Comparison of ENCODE assay signal across 23 mouse cellular contexts in the genomic region with DNA sequence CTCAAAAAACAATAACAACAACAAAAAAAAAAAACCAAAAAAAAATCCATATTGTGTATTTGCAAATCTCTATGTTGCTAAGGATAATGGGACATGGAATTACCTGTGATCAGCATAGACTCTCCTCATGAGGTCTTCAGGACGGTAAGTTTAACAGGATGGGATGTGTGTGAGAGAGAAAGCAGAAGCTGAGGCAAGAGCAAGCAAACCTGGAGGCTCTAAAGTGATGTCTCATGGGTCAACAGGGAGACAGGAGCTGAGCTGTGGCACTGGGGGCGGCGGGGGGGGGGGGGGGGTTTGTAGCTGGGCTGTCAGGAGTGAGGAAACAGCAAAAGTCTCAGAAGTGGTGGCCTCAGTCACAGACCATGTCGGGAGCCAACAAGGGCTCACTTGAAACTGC. TPM values are rescaled to one million over a fixed set of nuclear protein-coding genes. Genes with fewer than 3 reads are reported as not detected.
DNase-seq lines count a peak whose midpoint lies in the region; ATAC-seq lines count a peak whose summit lies in the region.
"Had no signal": no experiment of that assay in that cellular context is flagged by ENCODE, and none has a peak within 500 bp of the region (broad histone marks: within the 10 kb centered on the region; RNA-seq: fewer than 3 reads in every experiment).

No protein-coding gene starts in this region.

- no peak for DNase-seq in liver, embryonic 13.5 days
- DNase-seq in liver, embryonic 11.5 days (ENCODE audit: low spot score), result no peak
- DNase-seq in 416B (ENCODE audit: low read depth), result peak; percentile 10
- peak; percentile 73 for DNase-seq in MEL-GATA-1-ER (ENCODE audit: extremely low read depth, low read depth)
- DNase-seq: adrenal gland, adult 8-10 months; adrenal gland, postnatal 14 days; adrenal gland, postnatal 36 days; cerebellum, adult 11-12 months; cerebellum, adult 2 months; cerebellum, adult 9-10 months; cerebellum, postnatal 10 days; cerebellum, postnatal 25 days; forebrain, postnatal 0 days had no signal

- H3K4me3 ChIP-seq in forebrain, embryonic 15.5 days, result no peak overlapping the region
- H3K4me3 ChIP-seq in forebrain, embryonic 16.5 days (replicated peaks; ENCODE audit: low read length), result no peak overlapping the region
- no peak overlapping the region for H3K4me3 ChIP-seq in liver, embryonic 13.5 days (replicated peaks)
- H3K4me3 ChIP-seq in liver, embryonic 11.5 days (ENCODE audit: low read depth, low read length), result no peak overlapping the region
- H3K4me3 ChIP-seq: embryonic facial prominence, embryonic 10.5 days; embryonic facial prominence, embryonic 12.5 days; forebrain, embryonic 13.5 days had no signal

- H3K27ac ChIP-seq in forebrain, embryonic 15.5 days (replicated peaks), result peak overlapping the region; percentile 70; the same call in 1 of the 2 replicates
- H3K27ac ChIP-seq in forebrain, embryonic 16.5 days (ENCODE audit: low read length), result no peak overlapping the region
- H3K27ac ChIP-seq in liver, embryonic 13.5 days, result 0 out of 2 replicates have a peak overlapping the region, but pooled peaks have one; percentile 90
- H3K27ac ChIP-seq in liver, embryonic 11.5 days (ENCODE audit: low read depth, low read length), result no peak overlapping the region
- H3K27ac ChIP-seq: embryonic facial prominence, embryonic 10.5 days; embryonic facial prominence, embryonic 12.5 days had no signal

- no peak overlapping the region for H3K9ac ChIP-seq in forebrain, embryonic 15.5 days (replicated peaks)
- no peak overlapping the region for H3K9ac ChIP-seq in forebrain, embryonic 16.5 days (replicated peaks; ENCODE audit: low read depth, low read length)
- H3K9ac ChIP-seq in liver, embryonic 13.5 days, result no peak overlapping the region
- no peak overlapping the region for H3K9ac ChIP-seq in liver, embryonic 11.5 days (ENCODE audit: low read depth, low read length)
- H3K9ac ChIP-seq: embryonic facial prominence, embryonic 12.5 days; forebrain, embryonic 13.5 days; forebrain, postnatal 0 days had no signal

- H3K27me3 ChIP-seq in forebrain, embryonic 15.5 days, result no peaks in the 10 kb centered on the region
- H3K27me3 ChIP-seq in forebrain, embryonic 16.5 days (replicated peaks; ENCODE audit: control insufficient read depth, insufficient read depth, low read length), result no peaks in the 10 kb centered on the region
- no peaks in the 10 kb centered on the region for H3K27me3 ChIP-seq in liver, embryonic 13.5 days
- H3K27me3 ChIP-seq in liver, embryonic 11.5 days (replicated peaks; ENCODE audit: control insufficient read depth, insufficient read depth, low read length), result no peaks in the 10 kb centered on the region
- H3K27me3 ChIP-seq: CH12.LX; embryonic facial prominence, embryonic 12.5 days; forebrain, embryonic 13.5 days; Patski had no signal

- WGBS in forebrain, embryonic 15.5 days, result 91% methylated on average over 4 of the region's 4 CpGs
- 98% methylated on average over 2 of the region's 4 CpGs for WGBS in forebrain, embryonic 16.5 days
- WGBS in liver, embryonic 13.5 days (ENCODE audit: insufficient replicate concordance), result 48% methylated on average over 4 of the region's 4 CpGs
- WGBS in liver, embryonic 11.5 days, result 55% methylated on average over 3 of the region's 4 CpGs

- H3K4me2 ChIP-seq in forebrain, embryonic 15.5 days (replicated peaks), result no peak overlapping the region
- H3K4me2 ChIP-seq in forebrain, embryonic 16.5 days (ENCODE audit: low read length), result no peak overlapping the region
- H3K4me2 ChIP-seq in liver, embryonic 13.5 days, result no peak overlapping the region
- H3K4me2 ChIP-seq in liver, embryonic 11.5 days, result no peak overlapping the region
- H3K4me2 ChIP-seq: embryonic facial prominence, embryonic 12.5 days; forebrain, embryonic 13.5 days had no signal

- ATAC-seq in forebrain, embryonic 15.5 days (replicated peaks), result no peak
- no peak for ATAC-seq in forebrain, embryonic 16.5 days
- no peak for ATAC-seq in liver, embryonic 13.5 days (ENCODE audit: low read depth)
- ATAC-seq in liver, embryonic 11.5 days (replicated peaks; ENCODE audit: low FRiP score), result no peak
- ATAC-seq in CD4-positive, CD25-positive, alpha-beta regulatory T cell, adult 4 months, result no peak
- ATAC-seq: activated CD4-positive, CD25-positive, alpha-beta regulatory T cell, adult 4 months; forebrain, embryonic 13.5 days; Patski had no signal

- no peaks in the 10 kb centered on the region for H3K9me3 ChIP-seq in forebrain, embryonic 15.5 days
- H3K9me3 ChIP-seq in forebrain, embryonic 16.5 days (ENCODE audit: control insufficient read depth, low read length), result no peaks in the 10 kb centered on the region
- no peaks in the 10 kb centered on the region for H3K9me3 ChIP-seq in liver, embryonic 13.5 days (replicated peaks)
- no peaks in the 10 kb centered on the region for H3K9me3 ChIP-seq in liver, embryonic 11.5 days (ENCODE audit: control insufficient read depth, low read length)
- H3K9me3 ChIP-seq: embryonic facial prominence, embryonic 10.5 days; embryonic facial prominence, embryonic 12.5 days; forebrain, embryonic 13.5 days; G1E had no signal

- H3K4me1 ChIP-seq in forebrain, embryonic 15.5 days, result peaks cover 15% of the 10 kb centered on the region
- H3K4me1 ChIP-seq in forebrain, embryonic 16.5 days (replicated peaks; ENCODE audit: control insufficient read depth, insufficient read depth, low read length), result peaks cover 10% of the 10 kb centered on the region
- peaks cover 30% of the 10 kb centered on the region for H3K4me1 ChIP-seq in liver, embryonic 13.5 days (replicated peaks)
- peaks cover 13% of the 10 kb centered on the region for H3K4me1 ChIP-seq in liver, embryonic 11.5 days (replicated peaks; ENCODE audit: control insufficient read depth, insufficient read depth, low read length)
- H3K4me1 ChIP-seq: embryonic facial prominence, embryonic 10.5 days; embryonic facial prominence, embryonic 12.5 days had no signal

- H3K36me3 ChIP-seq in forebrain, embryonic 15.5 days, result peaks cover 53% of the 10 kb centered on the region
- peaks cover 21% of the 10 kb centered on the region for H3K36me3 ChIP-seq in forebrain, embryonic 16.5 days (ENCODE audit: control insufficient read depth, insufficient read depth)
- H3K36me3 ChIP-seq in liver, embryonic 13.5 days, result peaks cover 15% of the 10 kb centered on the region; the same call in 1 of the 2 replicates
- peaks cover 11% of the 10 kb centered on the region; the same call in 1 of the 2 replicates for H3K36me3 ChIP-seq in liver, embryonic 11.5 days (ENCODE audit: control insufficient read depth, insufficient read depth, low read length)

RNA-seq across cellular contexts. Expression of a gene that starts 20.5 kb away (rescaled TPM):
- polyA plus RNA-seq in forebrain, embryonic 15.5 days (2015; fragmentation: Nextera tagmentation; extraction: Ambion mirVana), result 238 and 241 TPM in 2 replicates
- 226 and 246 TPM in 2 replicates for polyA plus RNA-seq in forebrain, embryonic 16.5 days (2015; fragmentation: Nextera tagmentation; extraction: Ambion mirVana)
- polyA plus RNA-seq in liver, embryonic 13.5 days (2015; fragmentation: Nextera tagmentation; extraction: Ambion mirVana), result 29.8 and 32.1 TPM in 2 replicates
- 42.6 and 50.5 TPM in 2 replicates for polyA plus RNA-seq in liver, embryonic 11.5 days (2014; fragmentation: Nextera tagmentation; extraction: Ambion mirVana)
- polyA plus RNA-seq in CD4-positive, CD25-positive, alpha-beta regulatory T cell, adult 4 months (2017; shearing (Covaris generic)), result 10 to 100 TPM; 29.0 to 34.9 TPM

RNA-seq across cellular contexts. Expression of a gene that starts 20.7 kb away (rescaled TPM):
- 12.6 and 13.7 TPM in 2 replicates for polyA plus RNA-seq in forebrain, embryonic 15.5 days (2015; fragmentation: Nextera tagmentation; extraction: Ambion mirVana)
- 14.3 and 14.8 TPM in 2 replicates for polyA plus RNA-seq in forebrain, embryonic 16.5 days (2015; fragmentation: Nextera tagmentation; extraction: Ambion mirVana)
- 18.3 and 19.8 TPM in 2 replicates for polyA plus RNA-seq in liver, embryonic 13.5 days (2015; fragmentation: Nextera tagmentation; extraction: Ambion mirVana)
- polyA plus RNA-seq in liver, embryonic 11.5 days (2014; fragmentation: Nextera tagmentation; extraction: Ambion mirVana), result 24.7 and 26.2 TPM in 2 replicates
- polyA plus RNA-seq in CD4-positive, CD25-positive, alpha-beta regulatory T cell, adult 4 months (2017; shearing (Covaris generic)), result 10 to 100 TPM in 1 of 2 experiments, 1 to 10 TPM in 1; 6.2 to 13.4 TPM

RNA-seq across cellular contexts. Expression of a gene that starts 46.4 kb away (rescaled TPM):
- polyA plus RNA-seq in forebrain, embryonic 15.5 days (2015; fragmentation: Nextera tagmentation; extraction: Ambion mirVana), result 39.7 and 41.7 TPM in 2 replicates
- 39.1 and 41.3 TPM in 2 replicates for polyA plus RNA-seq in forebrain, embryonic 16.5 days (2015; fragmentation: Nextera tagmentation; extraction: Ambion mirVana)
- 14.9 and 17.3 TPM in 2 replicates for polyA plus RNA-seq in liver, embryonic 13.5 days (2015; fragmentation: Nextera tagmentation; extraction: Ambion mirVana)
- polyA plus RNA-seq in liver, embryonic 11.5 days (2014; fragmentation: Nextera tagmentation; extraction: Ambion mirVana), result 36.6 and 40.7 TPM in 2 replicates
- 10 to 100 TPM; 19.2 to 20.8 TPM for polyA plus RNA-seq in CD4-positive, CD25-positive, alpha-beta regulatory T cell, adult 4 months (2017; shearing (Covaris generic))

RNA-seq across cellular contexts. Expression of a gene that starts 51.0 kb away (rescaled TPM):
- 28.0 and 29.4 TPM in 2 replicates for polyA plus RNA-seq in forebrain, embryonic 15.5 days (2015; fragmentation: Nextera tagmentation; extraction: Ambion mirVana)
- 24.5 and 27.7 TPM in 2 replicates for polyA plus RNA-seq in forebrain, embryonic 16.5 days (2015; fragmentation: Nextera tagmentation; extraction: Ambion mirVana)
- polyA plus RNA-seq in liver, embryonic 13.5 days (2015; fragmentation: Nextera tagmentation; extraction: Ambion mirVana), result 9.1 and 9.2 TPM in 2 replicates
- 22.9 and 24.1 TPM in 2 replicates for polyA plus RNA-seq in liver, embryonic 11.5 days (2014; fragmentation: Nextera tagmentation; extraction: Ambion mirVana)
- polyA plus RNA-seq in CD4-positive, CD25-positive, alpha-beta regulatory T cell, adult 4 months (2017; shearing (Covaris generic)), result 10 to 100 TPM; 16.3 to 21.5 TPM

Comparison
In these comparisons a context has a peak if more than half of its experiments do, and no peak if none do; other contexts are left out.
1. H3K27ac ChIP-seq: peak in forebrain, embryonic 15.5 days (single experiment) and liver, embryonic 13.5 days (single experiment); none in forebrain, embryonic 16.5 days (single experiment) and liver, embryonic 11.5 days (single experiment).
2. DNase-seq: peak in 416B (single experiment) and MEL-GATA-1-ER (single experiment); none in liver, embryonic 13.5 days (single experiment) and liver, embryonic 11.5 days (single experiment).